Mouse (Mus musculus) hindbrain, embryonic 14.5 days (tissue): Measurements from ENCODE around the gene Kcmf1. TPM values are rescaled to one million over a fixed set of nuclear protein-coding genes. Genes with fewer than 3 reads are reported as not detected.

Experiments used
- ATAC-seq: fragments of 200-750 bp; cut with Nextera tagmentation; 2 replicates; pipeline ENCODE4 v1.8.0; 2017; ENCODE audit warnings: moderate number of reproducible peaks, mild to moderate bottlenecking, moderate TSS enrichment, moderate library complexity; ENCODE audit not compliant: low FRiP score
- DNase-seq: peaks from one replicate; pipeline ENCODE4 v3.0.0-alpha.2; 2015; ENCODE audit warnings: low spot score
- H3K27ac ChIP-seq: fragments of 300-500 bp; sonication (generic); 2 replicates; pipeline ENCODE4 v1.5.1; 2014; ENCODE audit warnings: mild to moderate bottlenecking, moderate library complexity
- H3K27me3 ChIP-seq: fragments of 300-500 bp; sonication (generic); 2 replicates; pipeline ENCODE4 v1.6.1; 2014; ENCODE audit warnings: mild to moderate bottlenecking, low read length, mixed read lengths; ENCODE audit not compliant: control insufficient read depth, insufficient read depth
- H3K36me3 ChIP-seq: fragments of 300-500 bp; sonication (generic); replicated peaks from 2 replicates; pipeline ENCODE4 v1.6.1; 2014; ENCODE audit not compliant: control insufficient read depth, insufficient read depth
- H3K4me1 ChIP-seq: fragments of 300-500 bp; sonication (generic); replicated peaks from 2 replicates; pipeline ENCODE4 v1.6.1; 2014; ENCODE audit warnings: antibody characterized with exemption, low read length, mixed read lengths; ENCODE audit not compliant: control insufficient read depth, insufficient read depth
- H3K4me2 ChIP-seq: fragments of 300-500 bp; sonication (generic); replicated peaks from 2 replicates; pipeline ENCODE4 v1.6.1; 2014; ENCODE audit warnings: mild to moderate bottlenecking, moderate library complexity
- H3K4me3 ChIP-seq: fragments of 300-500 bp; sonication (generic); replicated peaks from 2 replicates; pipeline ENCODE4 v1.5.1; 2014; ENCODE audit warnings: mild to moderate bottlenecking, low read length
- H3K9ac ChIP-seq: fragments of 300-500 bp; sonication (generic); 2 replicates; pipeline ENCODE4 v1.6.1; 2014
- H3K9me3 ChIP-seq: fragments of 300-500 bp; sonication (generic); 2 replicates; pipeline ENCODE4 v1.6.1; 2016; ENCODE audit warnings: low read length; ENCODE audit not compliant: control insufficient read depth
- WGBS: fragments of 180-500 bp; shearing (Covaris S2); extraction: QIAGEN DNeasy Blood & Tissue Kit; methylation state at CpG from one replicate; pipeline ENCODE4 v1.1.7; 2014; 5-methylcytosine and 5-hydroxymethylcytosine counted together
- polyA plus RNA-seq: library from polyadenylated mRNA; unstranded; fragments of >200 nt; fragmentation: Nextera tagmentation; extraction: Ambion mirVana; gene quantifications from 2 replicates; pipeline ENCODE4 v1.2.1, GENCODE M21; 2014

Gene Kcmf1
- polyA plus RNA-seq, 1 experiment from 2014 or later = 41.1 TPM

DNA sequence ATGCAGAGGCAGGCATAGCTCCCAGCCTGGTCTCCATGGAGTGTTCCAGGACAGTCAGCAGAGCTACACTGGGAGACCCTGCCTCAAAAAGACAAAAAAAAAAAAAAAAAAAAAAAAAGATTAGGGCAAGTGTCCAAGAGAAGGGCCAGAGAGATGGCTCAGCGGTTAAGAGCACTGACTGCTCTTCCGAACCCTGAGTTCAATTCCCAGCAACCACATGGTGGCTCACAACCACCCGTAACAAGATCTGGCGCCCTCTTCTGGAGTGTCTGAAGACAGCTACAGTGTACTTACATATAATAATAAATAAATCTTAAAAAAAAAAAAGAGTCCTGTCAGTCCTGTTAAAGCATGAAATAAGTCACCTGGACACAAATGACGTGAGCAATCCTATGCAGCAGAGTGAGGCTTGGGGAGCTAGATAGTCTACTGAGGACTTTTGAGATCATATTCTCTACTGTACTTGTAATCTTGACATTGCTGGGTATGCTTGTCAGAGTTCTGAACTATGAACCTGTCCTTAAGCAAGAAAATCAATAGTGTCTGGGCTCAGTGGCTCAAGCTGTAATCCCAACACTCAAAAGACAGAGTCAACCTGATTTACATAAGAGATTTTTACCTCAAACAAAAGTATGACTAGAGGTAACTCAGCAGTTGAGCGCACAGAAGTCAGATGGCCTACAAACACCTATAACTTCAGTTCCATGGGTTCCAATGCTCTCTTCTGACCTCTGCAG, 2.6 kb upstream of the Kcmf1 start:
- Histone ChIP-seq H3K4me1 (peaks cover 19% of the 10 kb centered on the region), H3K27ac (no peak overlapping the region), H3K4me3 (no peak overlapping the region), H3K4me2 (no peak overlapping the region), H3K27me3 (no peaks in the 10 kb centered on the region), H3K36me3 (no peaks in the 10 kb centered on the region), H3K9me3 (no peaks in the 10 kb centered on the region), H3K9ac (no peak overlapping the region)
- DNase-seq = no peak
- 78% methylated on average over 6 of the region's 6 CpGs for WGBS
- ATAC-seq = no peak

DNA sequence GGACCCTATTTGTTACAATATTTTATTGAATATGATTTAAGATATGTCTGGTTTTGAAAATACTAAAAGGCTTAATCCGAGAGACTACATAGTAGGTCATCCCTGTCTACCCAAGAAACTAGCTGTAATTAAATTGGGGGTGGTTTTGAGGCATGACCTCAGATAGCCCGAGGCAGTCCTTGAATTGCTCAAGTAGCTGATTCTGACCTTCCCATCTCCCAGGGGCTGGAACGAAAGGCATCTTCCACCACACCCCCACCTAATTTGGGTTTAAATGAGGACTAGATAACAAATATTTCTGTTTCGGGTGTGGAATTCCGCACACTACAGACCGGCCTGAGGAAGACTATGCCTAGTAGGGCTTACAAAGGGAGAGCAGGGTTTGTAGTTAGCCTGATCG, 1.2 kb upstream of the Kcmf1 start:
- Histone ChIP-seq H3K4me3 (peak overlapping the region; percentile 97), H3K36me3 (peaks cover 4% of the 10 kb centered on the region; the same call in 1 of the 2 replicates), H3K4me2 (peak overlapping the region; percentile 80), H3K4me1 (peaks cover 23% of the 10 kb centered on the region), H3K27me3 (no peaks in the 10 kb centered on the region), H3K9ac (peak overlapping the region; percentile 99), H3K9me3 (no peaks in the 10 kb centered on the region), H3K27ac (0 out of 2 replicates have a peak overlapping the region, but pooled peaks have one; percentile 97)
- ATAC-seq (no peak), DNase-seq (no peak)
- 60% methylated on average over 7 of the region's 7 CpGs for WGBS

DNA sequence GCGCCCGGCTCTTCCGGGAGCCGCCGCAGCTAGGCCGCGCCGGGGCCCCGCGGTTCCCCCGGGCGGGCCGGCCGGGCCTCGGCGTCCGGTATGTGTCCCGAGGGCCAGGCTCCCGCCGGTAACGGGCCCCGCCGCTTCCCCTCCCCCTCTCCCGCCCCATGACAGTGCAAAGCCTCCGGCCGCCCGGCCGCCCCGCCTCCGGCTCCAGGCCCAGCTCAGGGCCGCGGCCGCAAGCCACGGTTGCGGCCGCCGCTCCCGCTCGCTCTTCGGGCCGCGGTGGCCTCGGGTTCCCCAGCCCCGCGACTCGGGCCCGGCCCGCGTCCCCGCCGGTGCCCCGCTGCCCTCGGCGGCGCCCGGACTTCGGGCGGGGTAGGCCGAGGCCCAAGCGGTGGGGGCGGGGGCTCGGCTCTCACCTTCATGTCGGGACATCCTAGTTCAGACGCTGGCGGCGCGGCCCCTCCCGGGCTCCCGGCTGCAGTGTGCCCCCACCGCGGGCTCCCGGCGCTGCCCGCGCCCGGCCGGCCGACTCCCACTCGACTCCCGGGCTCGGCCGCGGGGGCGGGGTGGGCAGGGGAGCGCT, 488 bp downstream of the Kcmf1 start:
- Histone ChIP-seq H3K4me2 (peak overlapping the region; percentile 80), H3K36me3 (peaks cover 4% of the 10 kb centered on the region; the same call in 1 of the 2 replicates), H3K27me3 (no peaks in the 10 kb centered on the region), H3K4me1 (peaks cover 24% of the 10 kb centered on the region), H3K27ac (peak overlapping the region; percentile 97), H3K9me3 (no peaks in the 10 kb centered on the region), H3K4me3 (peak overlapping the region; percentile 97), H3K9ac (peak overlapping the region; percentile 99)
- peak; percentile 39 for DNase-seq
- WGBS = under 1% methylated on average over 63 of the region's 85 CpGs
- peak; percentile 70 for ATAC-seq

DNA sequence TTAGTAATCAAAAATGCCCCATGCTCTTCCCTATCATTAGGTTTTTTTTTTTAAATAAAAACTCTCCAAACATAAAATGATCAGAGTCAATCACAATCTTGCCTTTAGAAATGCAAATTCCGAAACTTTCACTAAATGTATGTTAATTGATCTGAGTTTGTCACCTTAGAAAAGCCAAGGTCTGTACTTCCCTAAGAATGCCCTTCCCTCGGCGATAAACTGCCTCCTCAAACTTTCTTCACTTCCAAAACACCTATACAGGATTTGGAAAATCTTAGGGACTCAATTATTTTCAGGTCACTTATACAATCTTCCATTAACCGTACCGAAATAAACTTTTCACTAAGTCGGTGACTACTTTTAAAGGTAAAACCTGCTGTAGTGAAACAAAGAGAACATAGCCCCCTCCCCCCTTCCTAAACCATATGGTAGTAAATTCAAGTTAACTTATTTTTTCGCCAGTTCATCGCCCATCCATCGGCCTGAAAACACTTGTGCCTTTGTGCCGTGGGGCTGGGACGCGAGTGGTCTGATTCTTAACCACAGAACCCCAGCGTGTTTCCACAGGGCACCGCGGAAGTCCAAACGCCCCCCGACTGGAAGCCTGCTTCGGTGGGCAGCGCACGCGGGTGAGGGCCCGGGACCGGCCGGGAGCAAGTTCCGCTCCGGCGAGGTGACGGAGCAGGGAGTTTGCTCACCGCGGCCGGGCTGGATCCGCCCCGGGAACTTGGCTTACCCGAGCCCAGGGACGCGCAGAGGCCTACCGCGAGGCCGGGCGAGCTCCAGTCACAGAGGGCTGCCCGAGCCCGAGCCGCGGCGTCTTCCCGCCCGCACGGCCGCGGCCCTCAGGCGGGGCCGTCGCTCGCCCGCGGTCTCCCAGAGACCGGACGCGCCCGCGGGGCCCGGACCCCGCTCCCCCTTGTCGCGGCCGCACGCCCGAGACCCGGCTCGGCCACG, 1.3 kb downstream of the Kcmf1 start:
- ATAC-seq = peak; percentile 53
- under 1% methylated on average over 36 of the region's 71 CpGs for WGBS
- H3K4me1 ChIP-seq = peaks cover 24% of the 10 kb centered on the region
- H3K9me3 ChIP-seq = no peaks in the 10 kb centered on the region
- H3K27ac ChIP-seq = peak overlapping the region; percentile 97
- H3K4me2 ChIP-seq = peak overlapping the region; percentile 80
- no peaks in the 10 kb centered on the region for H3K27me3 ChIP-seq
- DNase-seq = peak; percentile 50
- H3K4me3 ChIP-seq = peak overlapping the region; percentile 97
- peak overlapping the region; percentile 99 for H3K9ac ChIP-seq
- H3K36me3 ChIP-seq = peaks cover 4% of the 10 kb centered on the region; the same call in 1 of the 2 replicates

DNA sequence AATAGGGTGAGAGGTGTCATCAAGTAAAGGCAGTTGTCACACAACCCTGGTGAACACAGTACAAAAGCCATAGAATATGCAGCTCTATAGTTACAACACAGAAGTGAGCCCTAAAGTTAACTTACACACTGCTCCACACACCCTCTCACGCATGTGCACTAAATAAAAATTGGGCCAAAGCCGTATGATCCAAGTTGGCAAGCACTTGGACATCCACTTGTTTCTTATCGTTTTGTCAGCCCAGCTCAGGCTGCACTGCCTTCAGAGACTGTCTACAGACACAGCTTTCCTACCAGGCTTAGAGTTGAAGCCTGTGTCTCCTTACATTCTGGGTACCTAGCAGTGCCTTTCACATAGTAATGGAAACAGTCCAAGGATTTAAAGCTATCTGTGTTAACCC, 4.8 kb downstream of the Kcmf1 start:
- H3K4me1 ChIP-seq = peaks cover 21% of the 10 kb centered on the region
- H3K27ac ChIP-seq = no peak overlapping the region
- ATAC-seq (no peak), DNase-seq (no peak)
- no peak overlapping the region for H3K4me3 ChIP-seq
- H3K36me3 ChIP-seq = peaks cover 4% of the 10 kb centered on the region; the same call in 1 of the 2 replicates
- no peak overlapping the region for H3K4me2 ChIP-seq
- H3K9me3 ChIP-seq = no peaks in the 10 kb centered on the region
- H3K9ac ChIP-seq = no peak overlapping the region
- H3K27me3 ChIP-seq = no peaks in the 10 kb centered on the region
- WGBS = 89% methylated on average over 3 of the region's 3 CpGs

DNA sequence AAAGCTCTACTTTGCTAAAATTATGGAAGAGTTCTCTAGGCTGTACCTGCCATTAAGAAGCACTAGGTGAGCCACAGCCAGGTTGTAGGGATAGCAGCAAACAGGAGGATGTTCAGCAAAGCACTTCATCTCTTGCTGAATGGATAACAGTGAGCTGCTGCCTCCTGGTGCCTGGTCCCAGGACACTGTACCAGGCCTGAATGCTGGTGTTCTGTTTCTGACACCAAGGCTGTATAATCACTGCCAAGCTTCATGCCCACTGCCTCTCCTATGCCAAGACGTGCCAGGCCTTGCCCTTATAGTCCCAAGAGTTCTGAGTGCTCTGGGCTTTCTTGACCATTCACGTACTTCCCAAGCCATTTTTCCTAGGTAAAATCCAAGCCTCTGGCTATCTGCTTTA, 8.5 kb downstream of the Kcmf1 start:
- Histone ChIP-seq H3K4me3 (no peak overlapping the region), H3K27me3 (no peaks in the 10 kb centered on the region), H3K9ac (no peak overlapping the region), H3K36me3 (no peaks in the 10 kb centered on the region), H3K9me3 (no peaks in the 10 kb centered on the region), H3K4me2 (no peak overlapping the region), H3K4me1 (peaks cover 9% of the 10 kb centered on the region; the same call in 1 of the 2 replicates), H3K27ac (no peak overlapping the region)
- 95% methylated on average over 2 of the region's 2 CpGs for WGBS
- ATAC-seq = no peak; the same call in 1 of the 2 replicates
- DNase-seq = no peak

DNA sequence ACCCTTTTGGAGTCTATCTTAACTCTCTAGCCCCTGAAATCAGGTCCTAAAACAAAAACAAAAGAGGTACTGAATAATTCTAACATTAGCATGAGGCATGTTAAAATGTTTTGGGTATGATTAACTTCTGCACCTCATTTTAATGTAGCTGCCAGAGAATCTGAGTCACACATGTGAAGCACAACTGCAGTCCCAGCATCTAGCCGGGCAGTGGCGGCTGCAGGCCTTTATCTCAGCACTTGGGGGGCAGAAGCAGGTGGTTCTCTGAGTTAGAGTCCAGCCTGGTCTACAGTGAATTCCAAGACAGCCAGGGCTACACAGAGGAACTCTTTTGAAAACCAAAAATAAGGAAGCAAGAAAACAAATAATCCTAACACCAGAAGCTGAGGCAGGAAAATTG, 11.1 kb downstream of the Kcmf1 start:
- 99% methylated on average over 2 of the region's 2 CpGs for WGBS

DNA sequence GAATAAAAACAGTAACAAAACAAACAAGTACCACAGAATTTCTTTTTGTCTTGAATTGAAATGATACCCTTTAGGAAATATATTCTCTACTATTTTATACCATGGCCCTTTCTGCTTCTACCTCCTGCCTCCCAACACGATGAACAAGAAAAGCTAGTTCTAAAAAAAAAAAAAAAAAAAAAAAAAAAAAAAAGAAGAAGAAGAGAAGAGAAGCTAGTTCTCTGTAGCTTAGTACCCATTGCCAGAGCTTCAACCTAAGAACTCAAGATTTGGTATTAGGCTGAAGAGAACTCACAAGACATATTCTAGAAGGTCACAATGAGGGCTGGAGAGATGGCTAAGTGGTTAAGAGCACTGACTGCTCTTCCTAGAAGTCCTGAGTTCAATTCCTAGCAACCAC, 14.5 kb downstream of the Kcmf1 start:
- Histone ChIP-seq H3K9ac (no peak overlapping the region), H3K4me3 (no peak overlapping the region), H3K9me3 (no peaks in the 10 kb centered on the region), H3K4me2 (no peak overlapping the region), H3K4me1 (no peaks in the 10 kb centered on the region; the same call in 1 of the 2 replicates), H3K27ac (no peak overlapping the region), H3K36me3 (no peaks in the 10 kb centered on the region), H3K27me3 (no peaks in the 10 kb centered on the region)
- 86% methylated on average over 1 of the region's 1 CpGs for WGBS
- ATAC-seq (no peak), DNase-seq (no peak)

More for the DNA sequence above, 11.1 kb downstream of the Kcmf1 start:
- H3K9me3 ChIP-seq = no peaks in the 10 kb centered on the region
- H3K27ac ChIP-seq = no peak overlapping the region
- ATAC-seq (no peak), DNase-seq (no peak)
- H3K4me2 ChIP-seq = no peak overlapping the region
- no peaks in the 10 kb centered on the region for H3K36me3 ChIP-seq
- H3K9ac ChIP-seq = no peak overlapping the region
- no peak overlapping the region for H3K4me3 ChIP-seq
- no peaks in the 10 kb centered on the region for H3K27me3 ChIP-seq
- H3K4me1 ChIP-seq = peaks cover 5% of the 10 kb centered on the region; the same call in 1 of the 2 replicates

DNA sequence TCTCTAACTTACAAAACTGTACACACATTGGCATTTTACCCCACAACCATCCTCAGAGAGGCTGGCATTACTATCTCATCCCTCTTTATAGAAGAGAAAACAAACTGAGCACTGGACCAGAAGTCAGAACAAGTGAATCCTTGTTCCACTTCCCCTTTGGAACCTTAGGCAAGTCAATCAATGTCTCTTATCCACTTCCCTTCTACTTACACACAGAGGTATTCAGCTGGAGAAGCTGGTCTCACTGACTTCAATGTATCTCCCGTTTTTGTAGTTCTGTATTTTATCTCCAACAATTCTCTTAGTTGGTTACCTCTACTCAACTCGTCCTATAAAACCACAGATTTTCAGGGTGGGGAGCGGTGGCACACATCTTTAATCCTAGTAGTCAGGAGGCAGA, 15.0 kb downstream of the Kcmf1 start:
- H3K36me3 ChIP-seq = no peaks in the 10 kb centered on the region
- WGBS = 90% methylated on average over 3 of the region's 3 CpGs
- H3K27ac ChIP-seq = no peak overlapping the region
- no peaks in the 10 kb centered on the region for H3K27me3 ChIP-seq
- H3K9ac ChIP-seq = no peak overlapping the region
- no peak overlapping the region for H3K4me3 ChIP-seq
- no peaks in the 10 kb centered on the region for H3K4me1 ChIP-seq
- H3K9me3 ChIP-seq = no peaks in the 10 kb centered on the region
- H3K4me2 ChIP-seq = no peak overlapping the region
- DNase-seq = no peak
- ATAC-seq = no peak
